Mouse (Mus musculus) forebrain, embryonic 15.5 days (tissue): ENCODE results near the gene Tns3. TPM values are rescaled to one million over a fixed set of nuclear protein-coding genes. Genes with fewer than 3 reads are reported as not detected.

Experiments used
- ATAC-seq: fragments of 200-750 bp; cut with Nextera tagmentation; replicated peaks from 2 replicates; pipeline ENCODE4 v1.8.0; 2017; ENCODE audit warnings: mild to moderate bottlenecking, moderate TSS enrichment, moderate library complexity
- H3K27ac ChIP-seq: fragments of 300-500 bp; sonication (generic); replicated peaks from 2 replicates; pipeline ENCODE4 v1.5.1; 2015; ENCODE audit warnings: mild to moderate bottlenecking, inconsistent platforms
- H3K27me3 ChIP-seq: fragments of 300-500 bp; sonication (generic); 2 replicates; pipeline ENCODE4 v1.6.1; 2015; ENCODE audit warnings: inconsistent platforms
- H3K36me3 ChIP-seq: fragments of 300-500 bp; sonication (generic); 2 replicates; pipeline ENCODE4 v1.6.1; 2015; ENCODE audit warnings: mild to moderate bottlenecking, inconsistent platforms
- H3K4me1 ChIP-seq: fragments of 300-500 bp; sonication (generic); 2 replicates; pipeline ENCODE4 v1.6.1; 2015; ENCODE audit warnings: inconsistent platforms
- H3K4me2 ChIP-seq: fragments of 300-500 bp; sonication (generic); replicated peaks from 2 replicates; pipeline ENCODE4 v1.6.1; 2015; ENCODE audit warnings: mild to moderate bottlenecking, inconsistent platforms
- H3K4me3 ChIP-seq: fragments of 300-500 bp; sonication (generic); 2 replicates; pipeline ENCODE4 v1.5.1; 2015; ENCODE audit warnings: mild to moderate bottlenecking, inconsistent platforms
- H3K9ac ChIP-seq: fragments of 300-500 bp; sonication (generic); replicated peaks from 2 replicates; pipeline ENCODE4 v1.6.1; 2015; ENCODE audit warnings: mild to moderate bottlenecking, inconsistent platforms
- H3K9me3 ChIP-seq: fragments of 300-500 bp; sonication (generic); 2 replicates; pipeline ENCODE4 v1.6.1; 2016; ENCODE audit warnings: inconsistent platforms
- WGBS: fragments of 180-500 bp; shearing (Covaris S2); methylation state at CpG from one replicate; pipeline ENCODE4 v1.1.7; 2015; ENCODE audit warnings: mixed read lengths; 5-methylcytosine and 5-hydroxymethylcytosine counted together
- polyA plus RNA-seq: library from polyadenylated mRNA; unstranded; fragments of >200 nt; fragmentation: Nextera tagmentation; extraction: Ambion mirVana; gene quantifications from 2 replicates; pipeline ENCODE4 v1.2.1, GENCODE M21; 2015

The Tns3 gene
- polyA plus RNA-seq, 1 experiment from 2014 or later, result 8.0 TPM

DNA sequence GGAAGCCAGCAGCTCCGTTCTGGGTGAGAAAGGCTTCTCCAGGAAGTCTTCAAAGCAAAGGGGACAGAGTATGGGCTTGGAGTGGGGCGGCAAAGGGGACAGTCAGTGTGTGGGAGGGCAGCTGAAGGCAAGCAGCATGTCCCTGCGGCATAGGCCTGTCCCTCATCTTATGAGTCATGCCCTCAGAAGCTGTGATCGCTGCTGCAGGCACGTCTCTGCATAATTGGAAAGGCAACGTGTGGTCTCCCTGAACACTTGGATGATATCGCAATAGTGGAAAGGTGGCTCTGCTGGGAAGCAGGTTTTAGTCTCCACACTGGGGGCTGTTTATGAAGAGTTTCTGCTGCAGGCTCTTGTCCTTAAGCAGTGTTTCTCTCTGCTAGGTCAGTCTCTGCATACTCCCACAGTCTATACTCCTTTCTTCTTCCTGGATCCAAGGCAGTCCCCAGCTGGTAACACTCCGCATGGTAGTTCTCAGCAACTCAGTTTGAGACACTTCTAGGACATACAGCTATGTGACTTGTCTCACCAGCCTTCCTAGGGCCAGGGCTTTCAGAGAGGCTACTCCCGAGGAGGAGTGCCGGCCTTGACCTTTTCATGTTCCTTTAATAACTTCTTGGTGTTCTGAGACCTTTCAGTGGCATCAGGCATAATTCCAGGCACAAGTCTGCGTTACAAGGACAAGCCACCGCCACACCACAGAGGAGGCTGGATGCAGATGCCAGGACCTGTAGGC lies 14.1 kb upstream of the Tns3 start:
- WGBS, result 90% methylated on average over 12 of the region's 12 CpGs
- H3K36me3 ChIP-seq, result no peaks in the 10 kb centered on the region

GRCm38 (mm10) chr11:8675701-8676474 lies 11.6 kb upstream of the Tns3 start:
- Histone ChIP-seq H3K36me3 (no peaks in the 10 kb centered on the region), H3K27ac (no peak overlapping the region)
- ATAC-seq, result no peak

More for the DNA sequence above, 14.1 kb upstream of the Tns3 start:
- Histone ChIP-seq H3K4me3 (no peak overlapping the region), H3K9me3 (no peaks in the 10 kb centered on the region), H3K4me1 (peaks cover 11% of the 10 kb centered on the region), H3K4me2 (no peak overlapping the region), H3K27ac (no peak overlapping the region), H3K9ac (no peak overlapping the region), H3K27me3 (no peaks in the 10 kb centered on the region)
- no peak for ATAC-seq

GRCm38 (mm10) chr11:8674549-8675149 lies 10.3 kb upstream of the Tns3 start:
- Histone ChIP-seq H3K9ac (no peak overlapping the region), H3K36me3 (no peaks in the 10 kb centered on the region), H3K4me2 (no peak overlapping the region), H3K4me1 (no peaks in the 10 kb centered on the region), H3K9me3 (no peaks in the 10 kb centered on the region), H3K4me3 (no peak overlapping the region), H3K27me3 (no peaks in the 10 kb centered on the region), H3K27ac (no peak overlapping the region)
- ATAC-seq, result no peak
- 82% methylated on average over 3 of the region's 3 CpGs for WGBS

More at GRCm38 (mm10) chr11:8675701-8676474, 11.6 kb upstream of the Tns3 start:
- H3K9ac ChIP-seq, result no peak overlapping the region
- H3K27me3 ChIP-seq, result no peaks in the 10 kb centered on the region
- no peaks in the 10 kb centered on the region for H3K9me3 ChIP-seq
- H3K4me3 ChIP-seq, result no peak overlapping the region
- 76% methylated on average over 6 of the region's 6 CpGs for WGBS
- H3K4me2 ChIP-seq, result no peak overlapping the region
- peaks cover 5% of the 10 kb centered on the region for H3K4me1 ChIP-seq

DNA sequence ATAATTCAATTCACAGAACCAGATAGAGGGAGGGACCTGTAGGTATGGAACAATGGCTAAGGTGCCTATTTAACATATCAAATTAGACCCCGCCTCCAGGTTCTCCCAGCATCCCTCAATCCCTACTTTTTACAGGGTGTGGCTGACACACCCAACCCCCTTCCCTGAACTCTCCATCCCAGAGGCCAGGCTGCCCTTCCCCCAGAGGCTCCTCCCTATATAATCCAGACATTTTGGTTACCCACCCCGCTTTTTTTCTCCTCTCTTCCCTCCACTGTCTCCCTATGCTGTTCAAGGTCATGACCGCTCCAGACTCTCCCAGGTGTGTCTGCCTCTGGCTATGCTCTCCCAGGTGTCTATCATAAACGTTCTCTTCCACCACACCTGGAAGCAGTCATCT lies 7.4 kb upstream of the Tns3 start:
- H3K4me2 ChIP-seq, result no peak overlapping the region
- no peaks in the 10 kb centered on the region for H3K9me3 ChIP-seq
- H3K9ac ChIP-seq, result no peak overlapping the region
- no peaks in the 10 kb centered on the region for H3K36me3 ChIP-seq
- H3K4me1 ChIP-seq, result no peaks in the 10 kb centered on the region
- ATAC-seq, result no peak
- H3K4me3 ChIP-seq, result no peak overlapping the region
- whole genome bisulfite sequencing, result 86% methylated on average over 4 of the region's 4 CpGs
- no peak overlapping the region for H3K27ac ChIP-seq
- no peaks in the 10 kb centered on the region for H3K27me3 ChIP-seq

GRCm38 (mm10) chr11:8669138-8669537 lies 4.8 kb upstream of the Tns3 start:
- no peak for ATAC-seq
- no peak overlapping the region for H3K4me2 ChIP-seq
- H3K4me1 ChIP-seq, result peaks cover 5% of the 10 kb centered on the region; the same call in 1 of the 2 replicates
- H3K27ac ChIP-seq, result no peak overlapping the region
- H3K9ac ChIP-seq, result no peak overlapping the region
- no peaks in the 10 kb centered on the region for H3K27me3 ChIP-seq
- H3K9me3 ChIP-seq, result no peaks in the 10 kb centered on the region
- 98% methylated on average over 2 of the region's 2 CpGs for WGBS
- no peaks in the 10 kb centered on the region for H3K36me3 ChIP-seq
- no peak overlapping the region for H3K4me3 ChIP-seq

GRCm38 (mm10) chr11:8664797-8665196 lies 462 bp upstream of the Tns3 start:
- Histone ChIP-seq H3K36me3 (no peaks in the 10 kb centered on the region), H3K4me1 (peaks cover 20% of the 10 kb centered on the region), H3K27me3 (no peaks in the 10 kb centered on the region), H3K4me2 (peak overlapping the region; percentile 98), H3K9me3 (no peaks in the 10 kb centered on the region), H3K4me3 (peak overlapping the region; percentile 61), H3K27ac (no peak overlapping the region), H3K9ac (peak overlapping the region; percentile 70)
- WGBS, result 39% methylated on average over 5 of the region's 5 CpGs
- no peak for ATAC-seq

DNA sequence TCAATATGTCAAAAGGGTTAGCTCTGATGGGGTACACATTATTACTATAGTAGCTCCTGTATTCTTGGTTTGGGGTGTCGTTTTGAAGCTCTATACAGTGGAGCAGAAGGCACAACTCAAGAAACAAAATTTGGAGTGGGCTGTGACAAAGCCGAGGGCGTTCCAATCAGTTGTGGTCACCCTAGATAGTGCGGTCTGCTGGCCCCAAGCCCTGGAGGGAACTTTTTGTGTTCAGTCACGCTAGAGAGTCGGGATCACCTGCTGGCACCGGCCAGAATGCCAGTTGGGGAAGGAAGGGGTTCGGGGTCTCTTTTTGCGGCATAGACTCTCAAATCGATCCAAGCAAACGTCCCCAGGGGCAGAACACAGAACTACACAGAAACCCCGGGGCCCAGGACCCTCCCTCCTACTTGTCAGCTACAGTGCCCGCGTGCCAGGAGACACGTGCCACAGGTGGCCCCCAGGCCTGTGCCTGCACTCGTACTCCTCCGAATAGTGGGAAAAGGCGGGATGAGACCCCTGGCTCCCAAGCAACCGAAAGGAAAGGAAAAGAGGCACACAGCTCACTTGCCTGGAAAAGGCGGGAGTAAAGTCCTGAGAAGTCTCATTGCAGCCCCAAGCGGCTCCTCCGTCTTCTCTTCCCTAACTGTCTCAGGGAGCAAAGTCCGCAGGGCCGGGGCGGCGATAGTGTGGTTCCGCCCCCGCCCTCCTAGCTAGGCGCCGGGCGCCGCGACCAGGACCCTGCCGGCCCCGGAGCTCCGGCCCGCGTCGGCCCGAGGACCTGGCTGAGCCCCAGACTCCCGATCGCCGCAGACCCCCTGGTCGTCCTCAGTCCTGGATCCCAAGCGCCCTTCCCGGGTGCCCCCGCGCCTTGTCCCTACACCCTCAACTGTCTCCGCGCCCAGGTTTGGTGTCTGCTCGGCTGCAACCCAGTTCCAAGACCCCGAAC lies 617 bp downstream of the Tns3 start:
- no peaks in the 10 kb centered on the region for H3K9me3 ChIP-seq
- peak overlapping the region; percentile 25 for H3K27ac ChIP-seq
- H3K36me3 ChIP-seq, result no peaks in the 10 kb centered on the region
- no peaks in the 10 kb centered on the region for H3K27me3 ChIP-seq
- WGBS, result under 1% methylated on average over 50 of the region's 52 CpGs
- H3K9ac ChIP-seq, result peak overlapping the region; percentile 70
- peak overlapping the region; percentile 98 for H3K4me2 ChIP-seq
- H3K4me3 ChIP-seq, result peak overlapping the region; percentile 61
- peaks cover 20% of the 10 kb centered on the region for H3K4me1 ChIP-seq
- ATAC-seq, result peak; percentile 74

DNA sequence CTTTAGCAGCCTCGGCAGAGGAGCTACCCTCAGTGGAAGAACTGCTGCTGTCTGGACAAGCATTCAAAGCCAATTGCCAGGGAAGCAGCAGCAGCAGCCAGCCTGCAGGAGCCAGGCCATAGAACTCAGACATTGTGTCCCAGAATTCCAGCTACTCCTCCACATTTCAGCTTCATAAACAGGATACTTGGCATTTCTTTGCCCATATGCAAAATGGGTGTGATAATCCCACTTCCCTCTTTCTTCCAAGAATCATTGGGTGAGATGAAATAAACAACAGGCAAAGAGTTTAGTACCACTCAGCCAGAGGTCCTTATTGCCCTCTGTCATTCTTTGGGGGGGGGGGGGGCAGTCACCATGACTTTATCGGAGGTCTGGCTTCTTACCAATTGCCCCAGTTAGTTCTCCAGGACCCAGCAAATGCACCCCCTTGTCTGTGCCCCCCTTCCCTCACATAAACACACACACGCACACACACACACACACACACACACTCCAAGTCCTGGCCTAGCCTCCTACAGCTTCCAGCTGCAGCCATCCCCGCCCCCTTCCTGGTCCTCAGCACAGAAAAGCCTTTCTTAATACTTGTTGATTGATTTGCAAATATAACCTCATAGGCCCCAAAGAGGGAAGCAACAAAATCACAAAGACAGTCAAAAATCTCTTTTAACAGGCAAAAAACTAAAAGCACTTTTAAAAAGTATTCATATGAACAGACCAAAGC lies 1.5 kb downstream of the Tns3 start:
- Histone ChIP-seq H3K4me2 (peak overlapping the region; percentile 98), H3K36me3 (no peaks in the 10 kb centered on the region), H3K27me3 (no peaks in the 10 kb centered on the region), H3K4me3 (peak overlapping the region; percentile 61; the same call in 1 of the 2 replicates), H3K27ac (no peak overlapping the region), H3K4me1 (peaks cover 20% of the 10 kb centered on the region), H3K9me3 (no peaks in the 10 kb centered on the region), H3K9ac (no peak overlapping the region)
- ATAC-seq, result 0 out of 2 replicates have a peak, but pooled peaks have one; percentile 23
- WGBS, result 27% methylated on average over 4 of the region's 4 CpGs

- 78% methylated on average over 4 of the region's 4 CpGs for WGBS
- no peak overlapping the region for H3K4me2 ChIP-seq
- H3K9me3 ChIP-seq, result no peaks in the 10 kb centered on the region
- ATAC-seq, result no peak
- H3K36me3 ChIP-seq, result no peaks in the 10 kb centered on the region
- no peak overlapping the region for H3K27ac ChIP-seq
- peaks cover 20% of the 10 kb centered on the region for H3K4me1 ChIP-seq
- H3K9ac ChIP-seq, result no peak overlapping the region
- no peaks in the 10 kb centered on the region for H3K27me3 ChIP-seq
- H3K4me3 ChIP-seq, result no peak overlapping the region
Measured at GRCm38 (mm10) chr11:8660951-8661350, 3.4 kb downstream of the Tns3 start.

DNA sequence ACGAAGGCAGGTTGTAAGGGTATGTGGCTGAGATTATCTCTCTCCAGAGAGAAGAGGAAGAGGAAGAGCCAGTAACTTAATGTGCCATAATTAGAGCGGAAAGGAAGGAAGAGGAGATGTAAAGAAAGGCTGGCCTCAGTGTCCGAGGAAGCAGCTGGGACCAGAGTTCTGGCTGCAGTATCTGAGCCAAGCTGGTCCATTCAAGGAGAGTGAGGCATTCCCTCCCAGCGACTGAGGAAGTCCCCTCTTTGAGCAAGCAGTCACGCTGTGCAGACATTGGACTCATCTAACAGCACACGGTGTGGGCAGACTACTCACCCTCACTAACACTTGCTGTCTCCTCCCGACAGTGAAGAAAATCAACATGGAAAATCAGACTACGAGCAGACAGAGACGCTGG lies 4.5 kb downstream of the Tns3 start:
- 66% methylated on average over 9 of the region's 9 CpGs for WGBS
- no peak overlapping the region for H3K27ac ChIP-seq
- H3K9ac ChIP-seq, result no peak overlapping the region
- no peaks in the 10 kb centered on the region for H3K36me3 ChIP-seq
- no peak overlapping the region for H3K4me2 ChIP-seq
- no peaks in the 10 kb centered on the region for H3K9me3 ChIP-seq
- ATAC-seq, result no peak
- no peaks in the 10 kb centered on the region for H3K27me3 ChIP-seq
- H3K4me1 ChIP-seq, result peaks cover 19% of the 10 kb centered on the region
- H3K4me3 ChIP-seq, result no peak overlapping the region

GRCm38 (mm10) chr11:8659061-8659460 lies 5.3 kb downstream of the Tns3 start:
- no peak for ATAC-seq
- Histone ChIP-seq H3K27ac (no peak overlapping the region), H3K9ac (no peak overlapping the region), H3K4me2 (no peak overlapping the region), H3K36me3 (no peaks in the 10 kb centered on the region), H3K4me3 (no peak overlapping the region), H3K9me3 (no peaks in the 10 kb centered on the region), H3K27me3 (no peaks in the 10 kb centered on the region), H3K4me1 (peaks cover 15% of the 10 kb centered on the region)
- 45% methylated on average over 6 of the region's 6 CpGs for WGBS
